Mouse (Mus musculus) embryonic facial prominence, embryonic 14.5 days (tissue): Measurements from ENCODE around the gene Tex48. TPM values are rescaled to one million over a fixed set of nuclear protein-coding genes. Genes with fewer than 3 reads are reported as not detected.

Source experiments
- ATAC-seq: fragments of 200-750 bp; cut with Nextera tagmentation; 2 replicates; pipeline ENCODE4 v1.8.0; 2017; ENCODE audit warnings: low read depth, moderate number of reproducible peaks, moderate TSS enrichment
- DNase-seq: peaks from one replicate; pipeline ENCODE4 v3.0.0-alpha.2; 2015; ENCODE audit warnings: low spot score
- H3K27ac ChIP-seq: fragments of 300-500 bp; sonication (generic); replicated peaks from 2 replicates; pipeline ENCODE4 v1.5.1; 2014; ENCODE audit warnings: low read depth, mild to moderate bottlenecking, low read length, moderate library complexity
- H3K27me3 ChIP-seq: fragments of 300-500 bp; sonication (generic); replicated peaks from 2 replicates; pipeline ENCODE4 v1.6.1; 2014; ENCODE audit warnings: low read length; ENCODE audit not compliant: control insufficient read depth, insufficient read depth
- H3K36me3 ChIP-seq: fragments of 300-500 bp; sonication (generic); 2 replicates; pipeline ENCODE4 v1.6.1; 2014; ENCODE audit warnings: low read length, mixed read lengths; ENCODE audit not compliant: control insufficient read depth, insufficient read depth
- H3K4me1 ChIP-seq: fragments of 300-500 bp; sonication (generic); 2 replicates; pipeline ENCODE4 v1.6.1; 2014; ENCODE audit warnings: antibody characterized with exemption, low read length; ENCODE audit not compliant: control insufficient read depth, insufficient read depth
- H3K4me2 ChIP-seq: fragments of 300-500 bp; sonication (generic); 2 replicates; pipeline ENCODE4 v1.6.1; 2014; ENCODE audit warnings: low read depth, mild to moderate bottlenecking, low read length, moderate library complexity, mixed read lengths
- H3K4me3 ChIP-seq: fragments of 300-500 bp; sonication (generic); 2 replicates; pipeline ENCODE4 v1.5.1; 2014; ENCODE audit warnings: low read depth, mild to moderate bottlenecking, low read length
- H3K9ac ChIP-seq: fragments of 300-500 bp; sonication (generic); 2 replicates; pipeline ENCODE4 v1.6.1; 2014; ENCODE audit warnings: low read depth, mild to moderate bottlenecking, low read length, moderate library complexity, mixed read lengths
- H3K9me3 ChIP-seq: fragments of 300-500 bp; sonication (generic); 2 replicates; pipeline ENCODE4 v1.6.1; 2016; ENCODE audit warnings: low read length; ENCODE audit not compliant: control insufficient read depth
- WGBS: fragments of 180-500 bp; shearing (Covaris S2); extraction: QIAGEN DNeasy Blood & Tissue Kit; methylation state at CpG from one replicate; pipeline ENCODE4 v1.1.7; 2014; 5-methylcytosine and 5-hydroxymethylcytosine counted together
- polyA plus RNA-seq: library from polyadenylated mRNA; unstranded; fragments of >200 nt; fragmentation: Nextera tagmentation; extraction: Ambion mirVana; gene quantifications from 2 replicates; pipeline ENCODE4 v1.2.1, GENCODE M21; 2014

Gene Tex48
- polyA plus RNA-seq, 1 experiment from 2014 or later = not detected

DNA sequence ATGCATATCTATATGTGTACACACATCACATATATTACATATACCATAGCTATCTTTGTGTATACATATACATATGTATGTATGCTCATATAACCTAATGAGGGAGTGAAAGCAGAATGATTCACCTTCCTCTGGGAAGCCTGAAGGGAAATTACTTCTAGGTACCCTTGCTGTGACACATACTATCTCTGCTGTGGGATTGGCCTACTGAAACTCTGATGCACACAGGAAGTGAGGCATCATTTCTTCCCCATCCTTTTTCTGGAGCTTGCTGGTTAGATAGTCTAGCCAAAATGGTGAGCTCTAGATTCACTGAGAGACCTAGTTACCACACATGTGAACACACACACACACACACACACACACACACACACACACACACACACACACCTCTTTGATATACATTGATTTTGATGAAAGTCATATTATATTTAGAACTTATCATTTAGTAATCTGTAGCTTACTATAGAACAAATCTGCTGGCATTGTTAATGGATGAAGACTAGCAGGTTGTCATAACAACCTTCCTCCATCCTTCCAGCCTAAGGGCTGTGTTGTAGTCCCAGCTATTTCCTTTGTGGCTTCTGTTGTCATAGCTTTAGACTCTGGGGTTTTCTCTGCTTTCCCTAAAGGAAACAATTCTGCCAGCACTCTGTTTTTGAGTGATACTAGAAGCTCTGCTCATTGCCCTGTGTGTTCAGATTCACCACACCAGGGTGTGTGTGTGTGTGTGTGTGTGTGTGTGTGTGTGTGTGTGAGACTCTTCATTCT lies 21.9 kb upstream of the Tex48 start:
- DNase-seq (no peak), ATAC-seq (no peak)
- H3K36me3 ChIP-seq = no peaks in the 10 kb centered on the region
- H3K4me2 ChIP-seq = no peak overlapping the region
- no peaks in the 10 kb centered on the region for H3K9me3 ChIP-seq
- no peaks in the 10 kb centered on the region; the same call in 1 of the 2 replicates for H3K4me1 ChIP-seq
- H3K4me3 ChIP-seq = no peak overlapping the region
- no peak overlapping the region for H3K9ac ChIP-seq
- no peak overlapping the region for H3K27ac ChIP-seq
- H3K27me3 ChIP-seq = no peaks in the 10 kb centered on the region

DNA sequence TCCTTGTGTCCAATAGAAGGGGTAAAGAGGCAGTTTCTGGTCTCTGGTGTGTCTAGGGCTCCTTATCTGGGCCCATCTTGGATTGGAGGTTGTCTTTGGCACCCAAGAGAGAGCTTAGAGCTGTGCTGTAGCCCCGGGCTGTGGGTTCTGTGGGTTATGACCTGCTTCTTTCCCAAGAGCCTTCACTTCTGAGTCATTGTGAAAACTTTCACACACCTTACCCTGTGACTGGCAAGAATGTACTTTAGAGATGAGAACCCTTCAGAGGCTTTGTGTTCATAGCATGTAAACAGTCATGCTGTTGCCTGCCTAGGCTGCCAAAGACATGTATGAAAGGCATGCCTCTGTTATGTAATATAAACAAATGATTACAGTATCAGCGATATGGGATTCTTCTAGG lies 17.6 kb upstream of the Tex48 start:
- H3K4me3 ChIP-seq = no peak overlapping the region
- H3K36me3 ChIP-seq = no peaks in the 10 kb centered on the region
- H3K4me2 ChIP-seq = no peak overlapping the region
- no peaks in the 10 kb centered on the region; the same call in 1 of the 2 replicates for H3K4me1 ChIP-seq
- ATAC-seq = no peak
- no peak overlapping the region for H3K27ac ChIP-seq
- no peaks in the 10 kb centered on the region for H3K9me3 ChIP-seq
- no peak overlapping the region for H3K9ac ChIP-seq
- no peak for DNase-seq
- WGBS = 74% methylated on average over 2 of the region's 2 CpGs
- no peaks in the 10 kb centered on the region for H3K27me3 ChIP-seq

DNA sequence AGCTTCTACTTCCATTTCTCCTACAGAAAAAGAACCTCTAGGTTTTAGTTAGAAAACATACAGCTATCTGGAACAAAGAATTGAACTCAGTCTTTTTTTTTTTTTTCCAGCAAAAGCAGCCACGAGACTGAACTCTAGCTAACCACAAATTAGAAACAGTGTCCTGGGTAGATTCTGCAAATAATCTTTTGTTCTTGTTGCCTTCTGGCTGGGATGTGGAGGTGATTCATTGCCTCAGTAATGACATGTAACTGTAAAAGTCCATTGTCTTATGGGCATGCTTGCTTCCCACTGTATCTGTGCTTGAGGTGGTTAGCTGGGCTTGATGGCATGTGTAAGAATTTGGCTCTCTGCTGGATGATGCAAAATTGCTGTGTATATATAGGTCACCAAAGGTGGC lies 16.4 kb upstream of the Tex48 start:
- H3K9me3 ChIP-seq = no peaks in the 10 kb centered on the region
- H3K27me3 ChIP-seq = no peaks in the 10 kb centered on the region
- ATAC-seq (no peak), DNase-seq (peak; percentile 10)
- H3K36me3 ChIP-seq = no peaks in the 10 kb centered on the region
- no peak overlapping the region for H3K4me2 ChIP-seq
- H3K9ac ChIP-seq = no peak overlapping the region
- no peaks in the 10 kb centered on the region; the same call in 1 of the 2 replicates for H3K4me1 ChIP-seq
- WGBS = 42% methylated on average over 1 of the region's 1 CpGs
- H3K27ac ChIP-seq = no peak overlapping the region
- no peak overlapping the region for H3K4me3 ChIP-seq

DNA sequence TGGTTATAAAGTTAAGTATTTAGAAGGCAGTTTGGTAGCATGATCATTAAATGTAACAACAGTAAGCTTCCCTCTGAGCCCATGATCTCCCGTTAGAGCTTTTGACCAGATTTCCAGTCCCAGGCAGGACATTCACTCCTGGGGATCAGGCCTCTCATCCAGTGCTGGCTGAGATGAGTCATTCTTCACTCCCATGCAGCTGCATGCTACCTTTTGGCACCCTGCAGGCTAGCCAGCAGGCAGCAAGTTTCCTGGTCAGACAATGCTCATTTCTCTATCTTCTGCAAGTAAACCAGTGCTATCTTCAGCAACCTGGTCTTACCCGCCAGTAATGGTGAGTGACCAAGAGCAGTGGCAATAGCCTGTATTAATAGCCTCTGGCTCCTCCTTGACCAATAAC lies 11.0 kb upstream of the Tex48 start:
- Histone ChIP-seq H3K36me3 (no peaks in the 10 kb centered on the region), H3K9ac (no peak overlapping the region), H3K4me3 (no peak overlapping the region), H3K4me1 (no peaks in the 10 kb centered on the region), H3K27ac (no peak overlapping the region), H3K4me2 (no peak overlapping the region), H3K9me3 (no peaks in the 10 kb centered on the region), H3K27me3 (no peaks in the 10 kb centered on the region)
- ATAC-seq = no peak
- DNase-seq = no peak
- WGBS = 90% methylated on average over 2 of the region's 2 CpGs

DNA sequence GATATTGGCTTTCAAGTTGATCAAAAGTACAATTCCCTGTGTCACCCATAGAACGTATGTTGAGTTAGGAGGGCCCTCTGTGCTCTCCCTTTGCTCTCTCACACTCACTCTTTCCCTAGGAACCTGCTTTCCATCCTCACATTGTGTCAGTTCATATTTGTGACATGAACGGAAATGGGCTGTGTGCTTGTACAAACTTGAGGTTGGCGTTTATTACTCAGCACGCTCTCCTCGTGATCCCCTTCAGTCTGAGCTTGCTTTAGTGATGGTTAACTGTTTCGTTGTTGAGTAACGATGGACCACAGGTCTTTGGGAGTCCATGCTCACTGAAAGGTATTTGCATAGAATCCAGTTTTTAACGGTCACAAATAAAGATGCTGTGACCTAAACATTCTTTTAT lies 4.9 kb upstream of the Tex48 start:
- Histone ChIP-seq H3K36me3 (no peaks in the 10 kb centered on the region), H3K27me3 (no peaks in the 10 kb centered on the region), H3K4me3 (no peak overlapping the region), H3K4me1 (no peaks in the 10 kb centered on the region), H3K4me2 (no peak overlapping the region), H3K9ac (no peak overlapping the region), H3K27ac (no peak overlapping the region), H3K9me3 (no peaks in the 10 kb centered on the region)
- no peak for DNase-seq
- WGBS = 85% methylated on average over 8 of the region's 8 CpGs
- no peak for ATAC-seq

DNA sequence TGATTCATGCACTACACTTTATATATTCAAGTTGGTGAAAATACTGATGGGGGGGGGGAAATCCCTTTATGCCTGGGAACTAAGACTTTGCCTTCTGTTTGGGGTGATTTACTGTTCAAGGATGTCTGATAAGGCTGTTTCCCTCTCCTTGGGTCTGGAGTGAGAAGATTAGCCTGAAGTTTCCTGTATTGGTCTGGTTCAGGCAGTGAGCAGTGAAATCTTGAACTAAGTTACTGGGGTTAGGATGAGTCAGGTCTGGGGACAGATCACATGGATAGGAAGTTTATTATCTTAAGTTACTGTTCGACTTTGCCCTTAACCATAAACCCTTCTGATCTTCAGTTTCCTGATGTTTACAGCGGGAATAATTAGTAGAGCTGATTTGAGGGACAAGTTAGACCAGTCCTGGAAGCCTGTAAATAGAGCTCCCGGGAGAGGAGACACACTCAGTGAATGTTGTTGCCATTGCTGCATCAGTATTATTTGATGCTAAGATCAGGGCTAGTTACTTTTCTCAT lies 3.4 kb upstream of the Tex48 start:
- DNase-seq (no peak), ATAC-seq (no peak)
- 62% methylated on average over 3 of the region's 3 CpGs for WGBS
- no peaks in the 10 kb centered on the region for H3K9me3 ChIP-seq
- H3K4me3 ChIP-seq = no peak overlapping the region
- H3K4me1 ChIP-seq = no peaks in the 10 kb centered on the region
- H3K4me2 ChIP-seq = no peak overlapping the region
- H3K27ac ChIP-seq = no peak overlapping the region
- H3K36me3 ChIP-seq = no peaks in the 10 kb centered on the region
- H3K27me3 ChIP-seq = no peaks in the 10 kb centered on the region
- H3K9ac ChIP-seq = no peak overlapping the region

DNA sequence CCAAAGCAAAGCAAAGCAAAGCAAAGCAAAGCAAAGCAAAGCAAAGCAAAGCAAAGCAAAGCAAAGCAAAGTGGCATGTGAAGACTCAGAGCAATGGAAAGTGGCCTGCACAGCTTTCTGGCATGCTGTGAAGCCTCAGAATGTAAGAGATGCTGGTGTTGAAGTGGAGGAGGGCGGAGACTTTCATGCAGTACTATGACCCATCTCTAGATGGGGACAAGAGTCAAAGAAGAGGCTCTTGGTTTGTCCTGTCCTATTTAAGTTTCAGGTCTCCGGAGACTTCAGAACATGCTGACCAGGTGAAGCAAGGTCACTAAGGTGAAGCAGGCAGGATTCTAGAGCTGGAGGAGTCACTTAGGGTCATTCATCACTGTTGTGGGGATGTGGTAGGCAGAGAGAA lies 367 bp downstream of the Tex48 start:
- H3K4me3 ChIP-seq = no peak overlapping the region
- 83% methylated on average over 2 of the region's 2 CpGs for WGBS
- H3K4me2 ChIP-seq = no peak overlapping the region
- DNase-seq (no peak), ATAC-seq (no peak)
- H3K9me3 ChIP-seq = no peaks in the 10 kb centered on the region
- H3K9ac ChIP-seq = no peak overlapping the region
- no peaks in the 10 kb centered on the region for H3K4me1 ChIP-seq
- H3K27ac ChIP-seq = no peak overlapping the region
- H3K27me3 ChIP-seq = no peaks in the 10 kb centered on the region
- H3K36me3 ChIP-seq = no peaks in the 10 kb centered on the region

DNA sequence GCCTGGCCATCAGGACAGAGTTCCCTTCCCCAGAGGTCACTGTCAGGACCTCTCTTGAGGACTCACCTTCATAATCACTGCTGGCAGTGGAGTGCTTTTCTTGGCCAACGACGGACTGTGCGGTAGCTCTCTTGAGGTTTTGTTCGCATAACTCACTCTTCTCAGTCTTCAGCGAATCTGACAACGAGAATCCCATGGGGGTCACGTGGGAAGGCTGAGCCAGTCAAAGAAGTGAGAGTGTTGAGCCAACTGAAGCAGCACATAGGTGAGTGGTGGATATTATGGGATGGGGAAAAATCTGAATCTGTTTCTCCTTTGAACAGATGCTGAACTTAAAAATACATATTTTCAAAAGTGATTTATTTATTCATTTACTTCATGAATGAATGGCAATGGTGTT lies 13.8 kb downstream of the Tex48 start:
- ATAC-seq (no peak), DNase-seq (peak; percentile 13)
- no peaks in the 10 kb centered on the region for H3K9me3 ChIP-seq
- no peak overlapping the region for H3K4me3 ChIP-seq
- H3K4me1 ChIP-seq = no peaks in the 10 kb centered on the region
- WGBS = 71% methylated on average over 7 of the region's 7 CpGs
- H3K27me3 ChIP-seq = no peaks in the 10 kb centered on the region
- no peak overlapping the region for H3K4me2 ChIP-seq
- H3K9ac ChIP-seq = no peak overlapping the region
- H3K27ac ChIP-seq = no peak overlapping the region
- H3K36me3 ChIP-seq = no peaks in the 10 kb centered on the region

DNA sequence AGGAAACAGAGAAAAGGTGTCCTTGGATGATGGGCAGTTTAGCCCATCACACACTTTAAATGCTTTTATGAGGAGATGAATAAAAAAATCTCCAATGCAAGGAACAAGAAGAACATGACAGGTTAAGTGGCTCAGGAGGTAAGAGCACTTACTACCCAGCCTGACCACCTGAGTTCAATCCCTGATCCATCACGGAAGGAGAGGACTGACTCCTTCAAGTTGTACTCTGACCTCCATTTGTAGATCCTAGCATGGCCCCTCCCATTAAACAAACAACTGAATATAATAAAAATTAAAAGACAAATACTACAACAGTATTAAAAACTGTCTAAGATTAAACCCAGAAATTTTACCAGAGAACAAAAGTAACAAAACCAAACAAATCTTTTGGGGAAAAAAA lies 16.3 kb downstream of the Tex48 start:
- no peaks in the 10 kb centered on the region for H3K9me3 ChIP-seq
- H3K4me3 ChIP-seq = no peak overlapping the region
- ATAC-seq = no peak

More for the DNA sequence above, 16.3 kb downstream of the Tex48 start:
- no peak overlapping the region for H3K4me2 ChIP-seq
- no peak overlapping the region for H3K9ac ChIP-seq
- H3K36me3 ChIP-seq = no peaks in the 10 kb centered on the region
- H3K4me1 ChIP-seq = no peaks in the 10 kb centered on the region
- WGBS = 85% methylated on average over 1 of the region's 1 CpGs
- no peak overlapping the region for H3K27ac ChIP-seq
- no peaks in the 10 kb centered on the region for H3K27me3 ChIP-seq
- no peak for DNase-seq
